Mouse (Mus musculus) thymus, postnatal 14 days (tissue): ENCODE measurements around the gene Kdm4c.
"Not testable (repeated sequence)": the region's sequence is repeated elsewhere in the genome, so short reads cannot be mapped to it uniquely, and the experiment has no call there.

Source experiments
- DNase-seq: peaks from one replicate; pipeline ENCODE4 v3.0.0; 2021

Gene Kdm4c

DNA sequence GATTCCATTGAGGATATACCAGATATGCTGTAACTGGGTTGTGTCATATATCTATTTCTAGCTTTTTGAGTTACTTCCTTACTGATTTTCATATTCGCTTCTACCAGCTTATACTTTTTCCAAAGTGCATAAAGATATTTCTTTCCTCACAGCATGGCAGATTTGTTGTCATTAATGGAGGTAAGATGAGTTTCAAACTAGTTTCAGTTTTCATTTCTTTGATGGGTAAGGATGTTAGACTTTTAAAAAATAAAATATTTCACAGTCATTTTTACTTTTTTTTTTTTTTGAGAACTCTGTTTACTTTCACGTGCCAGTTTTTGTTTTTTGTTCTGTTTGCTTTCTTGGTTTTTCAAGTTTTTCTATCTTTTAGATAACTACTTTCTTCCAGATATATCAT is 70.6 kb downstream of the Kdm4c start:
- no peak for DNase-seq

DNA sequence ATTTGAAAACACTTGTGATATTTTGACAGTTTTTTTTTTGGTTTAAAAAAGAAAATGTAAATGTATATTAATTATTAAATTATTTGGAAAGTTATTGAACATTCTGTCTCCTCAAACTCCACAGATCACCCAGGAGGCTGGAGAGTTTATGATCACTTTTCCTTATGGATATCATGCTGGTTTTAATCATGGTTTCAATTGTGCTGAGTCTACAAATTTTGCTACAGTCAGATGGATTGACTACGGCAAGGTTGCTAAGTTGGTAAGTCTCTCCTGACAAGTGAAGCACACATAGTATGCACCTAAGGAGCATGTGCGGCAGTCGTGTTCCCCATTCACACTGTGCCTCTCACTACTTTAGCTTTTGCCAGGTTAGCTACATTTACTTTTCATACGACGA is 73.1 kb downstream of the Kdm4c start:
- DNase-seq, result no peak

DNA sequence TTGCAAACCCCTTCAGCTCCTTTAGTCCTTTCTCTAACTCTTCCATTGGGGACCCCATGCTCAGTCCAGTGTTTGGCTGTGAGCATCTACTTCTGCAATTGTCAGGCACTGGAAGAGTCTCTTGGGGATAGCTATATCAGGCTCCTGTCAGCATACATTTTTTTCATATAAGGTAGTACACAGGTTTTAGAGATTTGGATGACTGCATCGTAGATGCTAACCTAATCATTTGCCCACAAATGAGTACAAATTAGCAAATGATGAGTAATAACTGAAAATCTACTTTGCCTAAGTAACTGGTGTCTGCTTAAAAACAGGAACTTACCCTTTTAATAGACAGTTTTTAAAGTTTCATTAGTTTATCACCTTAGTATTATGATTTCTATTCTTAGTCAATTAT is 77.0 kb downstream of the Kdm4c start:
- DNase-seq, result no peak

DNA sequence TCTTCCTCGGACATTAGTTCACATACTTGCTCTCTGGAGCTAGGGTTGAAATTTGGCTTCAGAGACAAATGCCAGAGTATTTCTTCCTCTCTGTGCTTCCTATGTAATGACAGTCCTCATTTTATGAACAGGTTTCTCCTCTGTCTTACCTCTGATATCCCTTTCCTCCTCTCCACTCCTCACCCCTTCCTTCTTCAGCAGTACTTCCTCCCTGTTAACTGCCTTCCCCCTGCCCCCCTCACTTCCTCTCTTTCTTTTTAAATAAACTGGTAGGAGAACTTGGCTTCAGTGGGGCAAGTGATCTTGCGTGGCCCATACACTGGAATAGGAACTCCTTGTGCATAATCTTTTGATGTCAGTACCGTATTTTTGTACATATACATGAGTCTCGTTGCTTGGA is 115.2 kb downstream of the Kdm4c start:
- DNase-seq, result no peak

GRCm38 (mm10) chr4:74360274-74360673 is 118.0 kb downstream of the Kdm4c start:
- no peak for DNase-seq

GRCm38 (mm10) chr4:74386583-74386982 is 144.3 kb downstream of the Kdm4c start:
- DNase-seq, result no peak

DNA sequence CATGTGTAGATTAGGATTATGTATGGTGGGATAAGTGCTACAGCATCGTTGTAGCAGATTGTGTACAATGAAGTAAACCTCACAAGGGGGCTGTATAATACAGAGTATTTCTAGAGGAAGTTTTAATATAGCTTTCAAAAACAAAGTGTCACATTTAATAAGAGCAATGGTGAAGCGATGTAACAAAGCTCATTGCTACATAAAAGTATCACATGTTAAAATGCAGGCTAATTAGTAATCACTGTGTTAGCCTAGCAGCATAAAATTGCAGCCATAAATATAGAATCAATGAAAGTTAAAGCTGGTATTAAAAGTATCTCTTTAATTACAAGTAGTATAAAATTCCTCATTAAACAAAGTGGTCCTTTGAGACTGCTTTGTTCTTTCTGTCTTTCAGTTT is 150.9 kb downstream of the Kdm4c start:
- DNase-seq, result no peak

- no peak for DNase-seq
Measured at GRCm38 (mm10) chr4:74396562-74396961, 154.3 kb downstream of the Kdm4c start.

DNA sequence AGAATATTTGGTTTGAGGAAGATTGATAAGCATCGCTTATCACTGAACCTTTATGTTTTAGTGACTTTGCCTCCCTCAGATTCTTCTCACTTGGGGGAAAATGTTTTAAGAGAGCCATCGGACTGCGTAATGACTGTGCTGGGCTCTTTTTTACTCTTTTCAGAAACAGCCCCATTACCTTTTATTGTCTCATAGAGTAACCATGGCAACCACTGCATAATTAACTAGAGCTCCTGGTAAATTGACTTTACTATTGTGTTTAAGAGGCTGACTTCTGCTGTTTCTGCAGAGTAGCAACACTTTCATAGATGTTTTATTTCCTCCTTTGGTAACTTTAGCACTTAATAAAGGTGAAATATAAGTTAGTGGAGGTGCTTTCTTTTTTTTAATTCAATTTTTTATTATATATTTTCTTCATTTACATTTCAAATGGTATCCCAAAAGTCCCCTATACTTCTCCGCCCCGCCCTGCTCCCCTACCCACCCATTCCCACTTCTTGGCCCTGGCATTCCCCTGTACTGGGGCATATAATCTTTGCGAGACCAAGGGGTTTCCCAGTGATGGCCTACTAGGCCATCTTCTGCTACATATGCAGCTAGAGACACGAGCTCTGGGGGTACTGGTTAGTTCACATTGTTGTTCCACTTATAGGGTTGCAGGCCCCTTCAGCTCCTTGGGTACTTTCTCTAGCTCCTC is 159.5 kb downstream of the Kdm4c start:
- not testable (repeated sequence) for DNase-seq

DNA sequence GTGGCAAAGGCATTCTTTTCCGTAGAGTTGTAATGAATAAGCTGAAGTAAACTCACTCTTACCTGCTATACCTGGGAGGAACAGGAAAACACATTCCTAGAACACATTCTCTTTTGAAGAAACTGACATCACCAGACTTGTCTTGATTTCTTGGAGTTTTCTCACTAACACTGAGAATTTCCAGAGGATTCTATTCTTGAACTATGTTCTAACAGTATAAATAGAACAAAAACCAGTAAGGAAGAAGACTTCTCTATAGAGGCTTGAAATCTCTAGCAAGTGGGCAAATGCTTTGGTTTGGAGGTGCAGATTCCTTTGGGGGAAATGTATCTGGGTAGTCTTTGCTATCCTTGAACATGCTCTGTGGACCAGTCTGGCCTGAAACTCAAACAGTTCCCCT is 166.4 kb downstream of the Kdm4c start:
- DNase-seq, result no peak

GRCm38 (mm10) chr4:74419794-74420193 is 177.5 kb downstream of the Kdm4c start:
- no peak for DNase-seq
